Mouse (Mus musculus) stomach, postnatal 0 days (tissue): ENCODE measurements around the gene 1600015I10Rik.

ENCODE experiments used
- CTCF ChIP-seq: IDR thresholded peaks from 2 replicates; pipeline ENCODE4 v1.5.1; 2016; ENCODE audit warnings: antibody characterized with exemption, low read depth, mild to moderate bottlenecking, moderate library complexity
- EP300 ChIP-seq: optimal IDR thresholded peaks from 2 replicates; pipeline ENCODE3; 2016; ENCODE audit warnings: antibody characterized with exemption

- TF ChIP-seq CTCF, result no peak
- TF ChIP-seq EP300, result no peak
Observed at GRCm38 (mm10) chr6:48953220-48953619, 23.5 kb downstream of the 1600015I10Rik start.
